ENCODE assay signal across 8 mouse cellular contexts in genomic region chr5:43355026-43355580, GRCm38 (mm10).
DNase-seq lines count a peak whose midpoint lies in the region; ATAC-seq and TF ChIP-seq lines count a peak whose summit lies in the region.

No protein-coding gene starts in this region.

- H3K4me3 ChIP-seq in G1E (ENCODE audit: low read depth, low read length): peak overlapping the region; percentile 72
- peak overlapping the region; percentile 29 for H3K4me3 ChIP-seq in forebrain, postnatal 0 days (ENCODE audit: low read depth, low read length)
- peak overlapping the region; percentile 32 for H3K4me3 ChIP-seq in lung, embryonic 14.5 days (ENCODE audit: low read depth, low read length)

- no peak for TF ChIP-seq CTCF in G1E (IDR thresholded peaks at IDR 0.05; ENCODE audit: low read depth, low read length)
- peak; percentile 14; the same call in 1 of the 2 replicates for TF ChIP-seq CTCF in forebrain, postnatal 0 days (IDR thresholded peaks at IDR 0.05; ENCODE audit: low read depth)
- TF ChIP-seq CTCF in lung, embryonic 14.5 days (IDR thresholded peaks at IDR 0.05; ENCODE audit: low read depth): 0 out of 2 replicates have a peak, but pooled peaks have one; percentile 26

- ATAC-seq in G1E (ENCODE audit: extremely low read depth, insufficient number of reproducible peaks, low FRiP score, poor library complexity, severe bottlenecking): peak; percentile 88
- peak; percentile 97 for ATAC-seq in forebrain, postnatal 0 days
- peak; percentile 97 for ATAC-seq in lung, embryonic 14.5 days (ENCODE audit: insufficient read depth)
- peak; percentile 90 for ATAC-seq in neutrophil, adult 5-6 weeks (ENCODE audit: extremely low read depth, insufficient number of reproducible peaks, low FRiP score, poor library complexity, severe bottlenecking)

- H3K4me1 ChIP-seq in G1E (ENCODE audit: insufficient read depth, low read depth, low read length): peaks cover 73% of the 10 kb centered on the region
- H3K4me1 ChIP-seq in forebrain, postnatal 0 days (ENCODE audit: insufficient read depth): no peaks in the 10 kb centered on the region
- 0 out of 2 replicates have a peak, but pooled peaks cover 6% of the 10 kb centered on the region for H3K4me1 ChIP-seq in lung, embryonic 14.5 days (ENCODE audit: insufficient read depth)

- peak; percentile 81 for DNase-seq in G1E (ENCODE audit: low spot score)
- DNase-seq in cerebellum, adult 11-12 months: peak; percentile 60
- DNase-seq in forebrain, postnatal 0 days: peak; percentile 86
- peak; percentile 90 for DNase-seq in heart, postnatal 4 days
- DNase-seq in layer of hippocampus, adult 8-10 months (ENCODE audit: low spot score in 2 of 2): peak; percentile 74 to 77
- DNase-seq in lung, embryonic 14.5 days: peak; percentile 92
- peak; percentile 77 to 80 for DNase-seq in thymus, adult 18-20 months

- H3K36me3 ChIP-seq in G1E (replicated peaks): no peaks in the 10 kb centered on the region
- no peaks in the 10 kb centered on the region for H3K36me3 ChIP-seq in forebrain, postnatal 0 days (ENCODE audit: insufficient read depth)
- no peaks in the 10 kb centered on the region for H3K36me3 ChIP-seq in lung, embryonic 14.5 days (ENCODE audit: insufficient read depth)

- 2% methylated on average over 12 of the region's 12 CpGs for WGBS in forebrain, postnatal 0 days
- WGBS in lung, embryonic 14.5 days: under 1% methylated on average over 12 of the region's 12 CpGs

- H3K9ac ChIP-seq in forebrain, postnatal 0 days: peak overlapping the region; percentile 41; the same call in 1 of the 2 replicates
- peak overlapping the region; percentile 34 for H3K9ac ChIP-seq in lung, embryonic 14.5 days

- no peaks in the 10 kb centered on the region for H3K9me3 ChIP-seq in G1E (replicated peaks)
- no peaks in the 10 kb centered on the region for H3K9me3 ChIP-seq in forebrain, postnatal 0 days (ENCODE audit: low read length)
- H3K9me3 ChIP-seq in lung, embryonic 14.5 days (ENCODE audit: low read depth, low read length): no peaks in the 10 kb centered on the region

- H3K27me3 ChIP-seq in G1E (ENCODE audit: insufficient read depth, low read length): no peaks in the 10 kb centered on the region
- no peaks in the 10 kb centered on the region for H3K27me3 ChIP-seq in forebrain, postnatal 0 days (ENCODE audit: insufficient read depth, low read length)
- no peaks in the 10 kb centered on the region for H3K27me3 ChIP-seq in lung, embryonic 14.5 days (ENCODE audit: insufficient read depth, low read length)

- H3K4me2 ChIP-seq in forebrain, postnatal 0 days (ENCODE audit: low read depth): peak overlapping the region; percentile 50
- H3K4me2 ChIP-seq in lung, embryonic 14.5 days: peak overlapping the region; percentile 63

- H3K27ac ChIP-seq in forebrain, postnatal 0 days (ENCODE audit: low read depth, low read length): no peak overlapping the region
- peak overlapping the region; percentile 76 for H3K27ac ChIP-seq in lung, embryonic 14.5 days (ENCODE audit: low read depth)
